Comparison of ENCODE assay signal across 8 mouse cellular contexts in the genomic region with DNA sequence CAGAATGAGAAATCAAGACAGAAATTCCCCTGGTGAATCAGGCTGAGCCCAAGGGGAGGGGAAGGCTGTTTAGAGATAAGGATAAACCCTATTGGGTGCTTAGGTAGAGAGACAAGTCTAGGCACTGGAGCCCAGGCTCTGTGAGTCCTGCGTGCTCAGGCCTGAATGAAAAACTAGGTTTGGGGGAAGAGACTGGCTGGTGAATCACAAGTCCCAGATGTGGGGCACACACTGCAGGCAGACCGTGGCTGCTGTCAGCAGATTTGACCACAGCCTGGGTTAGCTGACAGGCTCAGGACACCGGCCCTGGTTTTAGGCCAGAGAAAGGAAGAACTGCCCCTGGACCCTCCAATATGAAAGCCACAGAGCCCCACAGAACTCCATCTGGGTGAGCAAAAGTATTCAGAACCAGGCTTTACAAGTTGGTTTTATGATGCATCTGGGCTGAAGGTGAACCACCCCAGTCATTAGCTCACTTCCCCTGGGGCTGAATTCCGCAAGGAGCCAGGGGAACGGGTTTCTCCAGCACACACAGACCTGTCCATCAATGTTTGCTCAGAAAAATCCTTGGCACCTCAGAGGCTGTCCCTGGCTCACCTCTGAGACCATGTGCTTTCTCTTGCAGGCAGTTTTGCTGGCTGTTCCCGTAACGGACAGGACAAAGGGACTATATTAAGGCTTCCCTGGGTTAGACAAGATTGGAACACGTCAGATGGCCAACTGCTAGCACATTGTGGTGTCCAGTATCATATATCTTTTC.
DNase-seq lines count a peak whose midpoint lies in the region; ATAC-seq and TF ChIP-seq lines count a peak whose summit lies in the region.

No protein-coding gene starts in this region.

- peak overlapping the region; percentile 27; the same call in 1 of the 2 replicates for H3K27ac ChIP-seq in cortical plate, adult 2 months (ENCODE audit: insufficient read depth, low read length)
- H3K27ac ChIP-seq in heart, adult 2 months: peak overlapping the region; percentile 96
- H3K27ac ChIP-seq in kidney, embryonic 16.5 days (ENCODE audit: low read length): peak overlapping the region; percentile 51; the same call in 1 of the 2 replicates

- no peaks in the 10 kb centered on the region for H3K9me3 ChIP-seq in kidney, embryonic 16.5 days (ENCODE audit: low read length)

- H3K27me3 ChIP-seq in C2C12 (ENCODE audit: control insufficient read depth, insufficient read depth, insufficient read length): no peaks in the 10 kb centered on the region
- no peaks in the 10 kb centered on the region for H3K27me3 ChIP-seq in heart, adult 2 months (ENCODE audit: control insufficient read depth, insufficient read depth, low read length)
- no peaks in the 10 kb centered on the region for H3K27me3 ChIP-seq in kidney, embryonic 16.5 days (ENCODE audit: insufficient read depth, low read length)

- no peak for TF ChIP-seq POLR2A in cortical plate, adult 2 months (IDR thresholded peaks at IDR 0.05; ENCODE audit: extremely low read depth, insufficient read depth, low read length)
- TF ChIP-seq POLR2A in heart, adult 2 months (IDR thresholded peaks at IDR 0.05; ENCODE audit: insufficient read depth, low read depth, low read length): peak; percentile 28

- peak; percentile 37 for DNase-seq in cerebellum, adult 11-12 months
- no peak for DNase-seq in cerebellum, adult 11 months
- peak; percentile 63 to 81 for DNase-seq in heart, adult 2 months
- peak; percentile 20 for DNase-seq in neural tube, embryonic 10.5 days (ENCODE audit: extremely low spot score, low spot score)
- DNase-seq in spleen, postnatal 10 days (ENCODE audit: low spot score in 2 of 2): no peak

- TF ChIP-seq CTCF in C2C12 (IDR thresholded peaks at IDR 0.05; ENCODE audit: control insufficient read depth, insufficient read depth, insufficient read length): no peak
- TF ChIP-seq CTCF in cortical plate, adult 2 months (IDR thresholded peaks at IDR 0.05; ENCODE audit: extremely low read depth, insufficient read depth, low read length): no peak
- TF ChIP-seq CTCF in heart, adult 2 months (IDR thresholded peaks at IDR 0.05): no peak

- no peak overlapping the region for H3K4me2 ChIP-seq in kidney, embryonic 16.5 days (replicated peaks; ENCODE audit: low read depth, low read length)

- TF ChIP-seq EP300 in heart, adult 2 months (IDR thresholded peaks at IDR 0.05; ENCODE audit: insufficient read depth, low read depth, low read length): peak; percentile 89

- peaks cover 4% of the 10 kb centered on the region for H3K79me3 ChIP-seq in C2C12 (ENCODE audit: low read depth)

- ATAC-seq in kidney, embryonic 16.5 days (ENCODE audit: low FRiP score, low TSS enrichment): peak; percentile 76

- H3K4me3 ChIP-seq in C2C12 (ENCODE audit: insufficient read depth, poor library complexity, severe bottlenecking): peak overlapping the region; percentile 12
- no peak overlapping the region for H3K4me3 ChIP-seq in cortical plate, adult 2 months (ENCODE audit: insufficient read depth, low read length)
- peak overlapping the region; percentile 44 for H3K4me3 ChIP-seq in heart, adult 2 months
- H3K4me3 ChIP-seq in kidney, embryonic 16.5 days (ENCODE audit: low read length): no peak overlapping the region

- H3K36me3 ChIP-seq in C2C12 (ENCODE audit: control insufficient read depth, insufficient read depth): no peaks in the 10 kb centered on the region
- peaks cover 8% of the 10 kb centered on the region for H3K36me3 ChIP-seq in heart, adult 2 months (ENCODE audit: control insufficient read depth, insufficient read depth, low read length)
- no peaks in the 10 kb centered on the region for H3K36me3 ChIP-seq in kidney, embryonic 16.5 days (ENCODE audit: insufficient read depth, low read length)

- WGBS in heart, adult 2 months: 34% methylated on average over 8 of the region's 8 CpGs
- WGBS in kidney, embryonic 16.5 days: 40% methylated on average over 8 of the region's 8 CpGs

- intact Hi-C loops in heart, adult 2 months (cut with DNase I): loop anchor here (1.0 to 5.0 kb wide), 2 partner anchors 34 to 74 kb away; a partner anchor contains a TSS

- H3K79me2 ChIP-seq in C2C12 (ENCODE audit: control insufficient read depth, insufficient read depth): no peaks in the 10 kb centered on the region
- H3K79me2 ChIP-seq in heart, adult 2 months (replicated peaks; ENCODE audit: control insufficient read depth, insufficient read depth, low read length): no peaks in the 10 kb centered on the region

- peak overlapping the region; percentile 39 for H3K9ac ChIP-seq in heart, adult 2 months (ENCODE audit: low read depth, low read length)
- no peak overlapping the region for H3K9ac ChIP-seq in kidney, embryonic 16.5 days (replicated peaks; ENCODE audit: low read length)

- peak overlapping the region; percentile 26 for H3ac ChIP-seq in C2C12 (ENCODE audit: control insufficient read depth, insufficient read length, low read depth)

- H3K4me1 ChIP-seq in cortical plate, adult 2 months (ENCODE audit: control insufficient read depth, insufficient read depth, low read length): peaks cover 8% of the 10 kb centered on the region; the same call in 1 of the 2 replicates
- peaks cover 9% of the 10 kb centered on the region for H3K4me1 ChIP-seq in heart, adult 2 months (ENCODE audit: control insufficient read depth, insufficient read depth, low read length)
- H3K4me1 ChIP-seq in kidney, embryonic 16.5 days (ENCODE audit: insufficient read depth, low read length): peaks cover 23% of the 10 kb centered on the region

TF ChIP-seq in C2C12, 6 proteins besides CTCF, POLR2A, EP300 and RAD21:
- TF ChIP-seq MYOD1 (IDR thresholded peaks at IDR 0.05; ENCODE audit: control insufficient read depth, insufficient read length, low read depth) (peak; percentile 11), MAX (IDR thresholded peaks at IDR 0.05) (peak; percentile 65), FOSL1 (IDR thresholded peaks at IDR 0.05; ENCODE audit: insufficient read depth, low read length, poor library complexity, severe bottlenecking) (no peak), USF1 (IDR thresholded peaks at IDR 0.05; ENCODE audit: low read depth) (no peak)

Comparison
In these comparisons a context has a peak if more than half of its experiments do, and no peak if none do; other contexts are left out.
1. DNase-seq: peak in cerebellum, adult 11-12 months (single experiment), heart, adult 2 months (2 of 2) and neural tube, embryonic 10.5 days (single experiment); none in cerebellum, adult 11 months (single experiment) and spleen, postnatal 10 days (0 of 2).
2. H3K4me3 ChIP-seq: peak in C2C12 (single experiment) and heart, adult 2 months (single experiment); none in cortical plate, adult 2 months (single experiment) and kidney, embryonic 16.5 days (single experiment).
3. H3K27ac ChIP-seq: peak in every context shown above with its lines; median percentile 96 in heart, adult 2 months; 51 in kidney, embryonic 16.5 days; 27 in cortical plate, adult 2 months.